Mouse (Mus musculus) lung, postnatal 10 days (tissue): ENCODE measurements around the gene Tenm4.

Experiments used
- DNase-seq: peaks from one replicate; pipeline ENCODE4 v3.0.0; 2021

The Tenm4 gene

DNA sequence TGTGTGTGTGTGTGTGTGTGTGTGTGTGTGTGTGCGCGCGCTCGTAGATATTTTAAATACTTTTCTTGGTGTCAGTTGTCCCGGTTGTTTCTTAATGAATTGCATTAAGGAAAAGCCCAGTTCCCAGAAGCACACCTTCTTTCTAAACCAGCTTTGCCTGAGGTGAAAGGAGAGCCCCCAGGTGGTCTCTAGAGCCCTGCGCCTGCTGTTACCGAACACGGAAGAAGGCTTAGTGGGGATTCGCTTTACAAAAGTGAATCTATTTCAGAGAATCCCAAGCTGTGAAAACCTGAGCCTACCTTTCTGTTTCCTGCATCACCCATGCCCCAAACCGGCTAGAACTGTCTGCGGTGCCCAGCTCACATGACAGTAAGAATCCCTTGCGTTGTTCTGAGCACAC lies 583.1 kb downstream of the Tenm4 start:
- DNase-seq: no peak

- no peak for DNase-seq
Observed at GRCm38 (mm10) chr7:96755459-96756094, 584.5 kb downstream of the Tenm4 start.

DNA sequence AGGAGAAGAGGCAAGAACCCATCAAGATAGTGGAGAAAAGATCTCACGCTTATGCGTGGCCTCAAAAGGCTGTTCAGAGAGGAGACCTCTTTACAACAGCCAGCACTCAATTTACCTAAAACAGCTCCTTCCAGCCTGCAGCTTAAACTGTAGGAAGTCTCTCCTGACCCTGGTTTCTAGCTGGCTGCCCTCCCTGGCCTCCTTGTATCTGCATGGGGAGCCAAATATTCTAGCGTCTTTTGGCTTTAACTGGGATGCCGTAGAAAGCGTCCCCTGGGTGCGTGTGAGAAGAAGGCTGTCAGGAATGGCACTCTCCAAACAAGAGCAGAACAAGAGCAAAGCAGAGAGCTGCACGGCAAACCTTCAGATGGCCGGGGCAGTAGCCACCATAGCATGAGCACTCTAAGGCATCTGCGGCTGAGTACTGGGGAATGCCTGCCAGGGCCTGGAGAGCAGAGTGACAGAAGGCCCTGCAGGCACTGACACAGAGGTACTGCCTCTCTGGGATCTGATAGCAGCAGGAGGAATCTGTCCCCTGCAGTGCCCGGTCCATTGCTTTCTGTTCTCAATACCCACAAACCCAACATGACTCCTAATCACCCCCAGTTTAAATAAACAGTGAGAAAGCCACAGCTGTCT lies 585.2 kb downstream of the Tenm4 start:
- peak; percentile 28 for DNase-seq

- no peak for DNase-seq
Observed at GRCm38 (mm10) chr7:96757067-96757466, 586.0 kb downstream of the Tenm4 start.

GRCm38 (mm10) chr7:96760208-96760607 lies 589.2 kb downstream of the Tenm4 start:
- no peak for DNase-seq

DNA sequence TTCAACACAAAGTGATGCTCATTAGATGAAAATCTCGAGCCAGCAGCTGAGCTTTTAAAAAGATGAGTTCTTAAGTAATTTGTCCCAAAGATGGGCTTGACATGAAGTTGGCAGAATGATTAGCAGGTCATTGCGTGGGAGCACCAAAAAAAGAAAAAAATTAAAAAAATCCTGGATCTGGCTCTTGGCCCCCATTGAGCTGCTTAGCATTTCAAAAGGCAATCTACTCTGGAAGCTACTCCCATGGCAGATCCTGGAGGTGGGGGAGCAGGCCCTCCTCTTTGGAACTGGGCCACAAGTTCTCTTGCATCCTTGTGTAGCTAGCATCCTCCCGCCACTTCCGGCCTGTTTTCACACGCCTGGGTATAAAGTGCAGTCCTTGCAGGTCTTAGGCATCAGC lies 590.1 kb downstream of the Tenm4 start:
- peak; percentile 25 for DNase-seq

DNA sequence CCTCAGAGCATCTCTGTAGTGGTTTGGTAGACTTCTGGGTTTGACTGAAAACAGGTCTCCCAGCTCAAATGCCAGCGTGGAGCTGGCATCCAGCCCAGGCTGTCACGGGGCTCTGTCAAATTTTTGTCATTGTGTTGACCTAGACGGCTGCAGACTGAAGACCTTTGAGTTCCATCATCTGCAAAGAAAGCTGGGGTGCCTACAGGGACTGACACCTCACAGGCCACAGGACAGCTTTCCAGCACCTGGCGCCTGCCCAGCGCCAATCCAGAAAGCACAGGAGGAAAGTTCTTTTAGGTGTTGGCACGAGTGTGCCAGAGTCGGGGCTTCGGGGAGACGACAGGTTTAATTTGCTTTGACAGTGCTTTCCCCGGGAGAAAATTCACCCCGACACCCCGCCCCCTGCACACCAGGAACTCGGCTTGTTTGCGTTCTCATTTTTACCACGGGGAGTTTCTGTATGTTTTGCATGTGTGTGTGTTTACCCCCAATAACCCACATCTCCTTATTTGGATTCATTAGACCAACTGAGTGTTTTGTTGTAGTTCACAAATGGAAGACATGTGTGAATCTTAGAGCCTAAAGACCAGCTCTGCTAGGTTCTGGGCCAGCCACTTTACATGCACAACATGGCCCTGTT lies 594.4 kb downstream of the Tenm4 start:
- DNase-seq: no peak

DNA sequence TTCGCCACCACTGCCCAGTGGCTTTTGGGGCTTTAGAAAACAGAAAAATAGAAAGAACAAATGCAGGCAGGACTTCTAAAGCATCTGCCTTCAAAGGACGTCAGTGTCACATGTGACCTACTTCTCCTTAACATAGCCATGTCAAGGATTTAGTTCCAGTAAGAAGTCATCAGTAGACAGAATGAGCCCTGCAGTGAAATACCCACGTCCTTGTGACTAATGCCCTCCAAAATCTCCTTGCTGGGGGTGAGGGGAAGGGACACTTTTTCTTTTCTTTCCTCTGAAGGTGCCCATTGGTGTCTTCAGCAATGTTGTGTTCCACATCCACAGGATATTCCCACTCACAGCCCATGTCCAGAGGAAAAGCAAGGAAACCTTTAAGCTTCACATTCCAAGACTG lies 596.0 kb downstream of the Tenm4 start:
- no peak for DNase-seq

DNA sequence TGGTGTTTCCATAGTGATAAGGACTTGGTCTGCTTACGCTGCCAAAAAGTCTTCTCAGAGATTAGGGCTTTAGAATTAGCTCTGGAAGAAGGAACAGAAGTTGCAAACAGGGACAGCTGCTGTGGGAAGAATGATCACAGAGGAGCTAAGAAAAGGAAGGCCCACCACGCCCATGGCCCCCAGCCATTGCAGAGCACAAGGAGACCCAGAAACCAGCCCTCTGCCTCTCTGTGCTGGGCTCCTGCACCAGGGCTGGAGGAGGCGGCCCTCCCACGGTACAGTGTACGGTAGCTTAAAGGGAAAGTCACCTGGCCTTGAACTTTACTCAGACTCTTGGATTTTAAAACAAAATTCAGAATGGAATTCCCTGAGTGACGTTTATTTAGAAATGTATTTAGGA lies 597.7 kb downstream of the Tenm4 start:
- no peak for DNase-seq

DNA sequence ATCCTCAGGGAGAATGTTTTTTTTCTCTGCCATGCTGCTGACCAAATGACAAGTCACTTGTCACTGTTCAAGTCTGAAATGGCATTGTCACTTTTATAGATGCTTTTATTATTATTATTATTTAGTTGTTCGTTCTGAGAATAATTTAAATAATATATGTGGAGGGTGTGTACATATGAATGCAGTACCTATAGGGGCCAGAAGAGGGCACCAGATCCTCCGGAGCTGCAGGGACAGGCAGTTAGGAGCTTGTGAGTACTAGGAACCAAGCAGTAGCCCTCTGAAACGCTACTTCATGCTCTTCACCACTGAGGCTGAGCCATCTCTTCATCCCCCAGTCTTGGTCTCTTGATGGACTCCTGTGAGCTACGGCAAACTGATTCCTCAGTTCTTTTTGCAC lies 598.7 kb downstream of the Tenm4 start:
- DNase-seq: peak; percentile 36

GRCm38 (mm10) chr7:96772966-96773365 lies 601.9 kb downstream of the Tenm4 start:
- no peak for DNase-seq

DNA sequence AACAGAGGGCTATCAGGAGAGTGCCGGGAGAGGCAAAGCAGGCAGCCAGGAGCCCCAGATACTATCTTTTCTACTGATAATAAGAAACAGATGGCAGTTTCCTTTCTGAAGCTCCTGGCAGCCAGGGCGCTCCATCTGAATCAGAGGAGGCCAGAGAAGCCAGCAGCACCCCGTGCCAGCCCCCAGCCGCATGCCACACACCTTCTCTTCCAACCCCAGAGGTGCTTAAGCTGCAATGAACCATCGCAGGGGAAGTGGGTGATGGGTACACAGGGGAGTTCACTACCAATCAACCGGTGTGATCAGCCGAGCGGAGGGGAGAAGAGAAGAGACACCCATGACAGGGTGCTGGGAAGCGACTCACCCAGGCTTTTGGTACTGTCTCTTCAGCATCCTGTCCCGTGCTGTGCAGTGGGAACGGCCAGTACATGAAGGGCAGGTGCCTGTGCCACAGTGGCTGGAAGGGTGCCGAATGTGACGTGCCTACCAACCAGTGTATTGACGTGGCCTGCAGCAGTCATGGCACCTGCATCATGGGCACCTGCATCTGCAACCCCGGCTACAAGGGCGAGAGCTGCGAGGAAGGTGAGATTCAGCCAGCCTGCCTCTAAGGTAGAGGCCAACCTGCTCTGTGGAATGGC lies 602.7 kb downstream of the Tenm4 start:
- DNase-seq: no peak

DNA sequence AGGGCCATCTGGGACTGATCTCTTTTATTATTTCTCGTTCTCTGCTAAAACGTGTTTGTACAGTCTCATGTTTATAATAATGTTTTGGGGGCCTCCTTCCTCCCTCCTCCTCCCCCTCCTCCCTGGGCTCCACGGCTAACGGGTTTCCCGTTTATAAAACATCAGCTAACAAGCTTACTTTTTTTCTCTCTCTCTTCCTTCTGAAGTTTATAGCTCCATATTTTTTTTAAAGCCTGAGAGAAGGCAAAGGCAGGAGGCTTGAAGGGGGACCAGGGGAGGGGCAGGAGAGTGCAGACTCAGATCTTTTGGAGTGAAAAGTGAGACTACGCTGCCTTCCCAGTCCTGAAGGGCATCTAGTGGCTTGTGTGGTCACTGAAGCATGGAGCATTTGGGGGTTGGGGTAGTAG lies 604.0 kb downstream of the Tenm4 start:
- peak; percentile 32 for DNase-seq

- DNase-seq: no peak
Observed at GRCm38 (mm10) chr7:96777938-96778600, 607.0 kb downstream of the Tenm4 start.

DNA sequence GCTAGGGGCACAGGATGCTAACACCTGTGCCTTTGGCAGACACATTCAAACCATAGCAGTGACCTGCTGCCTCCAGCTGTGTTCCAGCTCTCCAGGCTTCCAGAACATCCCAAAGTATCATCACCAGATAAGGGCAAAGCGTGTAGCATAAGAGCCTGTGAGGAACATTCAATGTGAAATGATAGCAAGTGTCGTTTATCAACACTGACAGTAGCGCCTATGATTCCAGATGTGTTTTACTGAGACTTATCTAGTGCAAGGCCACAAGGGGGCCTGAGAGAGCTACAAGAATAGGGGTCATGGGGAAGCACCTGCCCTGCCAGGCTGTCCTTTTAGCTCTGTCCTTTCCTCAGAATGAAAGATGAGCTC lies 607.5 kb downstream of the Tenm4 start:
- peak; percentile 36 for DNase-seq

DNA sequence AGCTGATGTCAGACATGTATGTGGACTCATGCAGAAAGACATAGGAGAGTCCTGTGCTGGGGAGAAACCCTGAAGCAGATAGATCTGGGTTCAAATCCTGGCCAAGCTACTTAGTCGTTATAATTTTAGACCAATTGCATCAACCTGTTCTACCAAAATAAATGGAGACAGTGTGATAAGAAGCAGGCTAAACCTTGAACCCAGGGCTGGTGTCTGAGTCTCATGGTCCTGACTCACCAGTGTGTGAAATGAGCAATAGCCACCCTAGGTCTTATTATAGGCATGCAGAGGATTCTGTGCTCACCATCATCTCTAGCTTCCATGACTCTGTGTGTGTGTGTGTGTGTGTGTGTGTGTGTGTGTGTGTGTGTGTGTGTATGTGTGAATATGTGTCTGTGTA lies 609.5 kb downstream of the Tenm4 start:
- no peak for DNase-seq

DNA sequence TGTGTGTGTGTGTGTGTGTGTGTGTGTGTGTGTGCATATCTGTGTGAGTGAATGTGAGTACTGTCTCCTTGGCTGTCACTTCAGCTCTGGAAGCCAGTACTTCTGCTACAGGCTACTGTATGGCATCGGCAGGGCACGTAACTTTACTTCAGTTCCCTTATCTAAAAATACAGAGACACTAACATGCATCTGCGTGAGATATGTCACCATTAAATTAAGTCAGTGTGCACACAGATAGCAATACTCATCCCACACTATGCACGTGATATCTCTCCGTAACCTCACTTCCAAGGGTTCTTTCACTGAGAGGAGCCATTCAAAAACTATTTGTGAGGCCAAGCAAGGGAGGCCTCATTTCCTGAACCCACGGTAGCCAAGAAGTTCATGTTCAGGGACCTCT lies 610.0 kb downstream of the Tenm4 start:
- DNase-seq: no peak

GRCm38 (mm10) chr7:96782686-96783085 lies 611.6 kb downstream of the Tenm4 start:
- DNase-seq: no peak

GRCm38 (mm10) chr7:96785808-96786207 lies 614.8 kb downstream of the Tenm4 start:
- DNase-seq: no peak

DNA sequence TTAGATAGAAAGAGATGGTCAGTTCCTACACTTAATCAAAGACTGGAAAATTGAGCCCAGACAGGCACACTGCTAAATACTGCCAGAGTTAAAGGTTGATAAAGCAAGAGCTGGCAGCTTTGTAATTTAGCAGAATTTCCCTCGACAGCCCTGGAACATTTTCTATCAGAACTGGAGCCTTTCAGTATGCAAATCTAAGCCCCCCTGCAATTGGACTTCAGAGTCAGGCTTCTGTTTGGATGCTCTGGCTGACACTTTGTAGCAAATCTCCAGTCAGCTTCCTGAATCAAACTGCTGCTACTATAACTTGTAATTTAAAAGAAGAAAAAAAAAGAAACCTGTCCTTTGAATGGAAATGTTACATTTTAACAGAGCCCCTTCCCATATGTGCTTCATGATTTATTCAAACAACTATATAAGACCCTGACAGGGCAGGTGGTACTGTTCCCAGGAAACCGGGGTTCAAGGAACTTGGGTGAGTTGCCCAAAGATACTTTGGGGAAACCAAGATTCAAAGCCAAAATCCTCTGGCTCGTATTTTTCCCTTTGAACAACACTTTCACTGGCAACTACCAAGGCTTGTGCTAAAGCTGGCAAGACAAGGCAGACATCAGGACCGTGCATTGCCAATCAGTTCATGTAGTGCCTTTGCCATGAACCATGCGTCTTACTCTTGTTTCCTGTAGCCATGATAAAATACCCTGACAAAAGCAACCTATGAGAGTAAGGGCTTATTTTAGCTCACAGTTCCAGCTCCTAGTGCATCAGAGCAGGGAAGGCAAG lies 615.4 kb downstream of the Tenm4 start:
- no peak for DNase-seq

DNA sequence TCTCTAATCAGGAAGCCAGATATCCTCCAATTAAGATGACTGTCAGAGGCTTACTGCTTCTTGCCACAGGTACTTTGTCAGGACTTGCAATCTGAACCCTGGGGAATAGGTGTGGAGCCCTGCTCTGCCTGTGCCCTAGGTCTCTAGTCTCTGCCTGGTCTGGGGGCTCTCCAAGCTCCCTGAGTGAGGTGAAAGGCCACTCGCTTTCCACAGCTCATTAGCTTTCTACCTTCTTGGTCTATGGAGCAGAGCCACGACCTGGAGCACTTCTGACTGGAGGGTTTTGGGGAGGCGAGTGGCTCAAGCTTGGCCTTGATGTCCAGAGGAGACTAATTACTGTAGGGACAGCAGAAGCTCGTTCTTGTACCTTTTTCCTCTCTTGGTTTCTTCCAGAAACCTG lies 617.1 kb downstream of the Tenm4 start:
- no peak for DNase-seq

DNA sequence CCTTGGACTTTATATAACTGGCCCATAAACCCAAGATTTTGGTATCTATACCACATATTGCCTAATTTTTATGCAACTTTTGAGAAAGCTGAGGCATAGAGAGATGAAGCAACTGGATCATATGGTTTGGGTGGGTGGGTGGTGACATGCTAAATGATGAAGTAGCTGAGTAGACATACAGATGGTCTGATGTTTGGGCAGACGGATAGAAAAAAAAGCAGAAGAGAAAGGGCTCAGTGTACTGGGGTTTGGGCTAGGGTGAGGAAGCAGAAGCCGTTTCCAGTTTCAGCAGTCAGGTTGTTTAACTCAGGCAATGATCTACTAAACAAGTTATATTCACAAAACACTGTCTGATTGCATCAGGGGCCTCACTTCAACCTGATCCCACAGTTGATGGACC lies 619.3 kb downstream of the Tenm4 start:
- DNase-seq: no peak
